Mouse (Mus musculus) cerebellum, adult 2 months (tissue): ENCODE results near the gene Ttc32.

Experiments used
- CTCF ChIP-seq: fragments of 200-500 bp; IDR thresholded peaks from 2 replicates; pipeline ENCODE4 v1.5.1; 2011; ENCODE audit warnings: low read depth, mild to moderate bottlenecking, control low read depth, low read length, moderate library complexity, borderline replicate concordance; ENCODE audit not compliant: insufficient read depth
- POLR2A ChIP-seq: fragments of 200-500 bp; IDR thresholded peaks from 2 replicates; pipeline ENCODE4 v1.6.1; 2011; ENCODE audit warnings: low read length, control low read depth, borderline replicate concordance; ENCODE audit not compliant: insufficient read depth

DNA sequence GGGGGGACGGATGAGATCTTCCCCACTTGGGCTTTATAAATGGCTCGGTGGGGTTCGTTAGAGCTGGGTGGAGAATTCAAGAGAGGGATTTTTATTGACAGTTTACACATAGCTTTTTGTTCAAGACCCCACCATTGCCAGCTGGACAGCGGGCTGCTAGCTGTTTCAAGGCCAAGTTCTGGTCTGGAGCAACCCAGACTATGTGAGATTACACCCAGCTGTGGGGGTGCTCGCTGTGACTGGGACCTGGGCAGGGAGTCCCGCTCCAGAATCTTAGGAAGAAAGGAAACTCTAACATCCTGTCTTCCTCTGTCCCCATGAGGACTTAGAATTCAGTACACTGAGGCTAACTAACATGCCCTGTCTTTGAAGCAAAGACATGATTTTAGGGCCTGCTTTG is 33.8 kb downstream of the Ttc32 start:
- TF ChIP-seq CTCF (no peak), POLR2A (no peak)
